Mouse (Mus musculus) heart, adult 2 months (tissue): ENCODE measurements around the gene Col25a1.

Experiments used
- CTCF ChIP-seq: fragments of 200-600 bp; IDR thresholded peaks from 2 replicates; pipeline ENCODE4 v1.8.1; 2022; ENCODE audit warnings: antibody characterized with exemption, mild to moderate bottlenecking, moderate library complexity
- EP300 ChIP-seq: fragments of 200-500 bp; IDR thresholded peaks from 2 replicates; pipeline ENCODE4 v1.6.1; 2011; ENCODE audit warnings: low read depth, low read length, control low read depth; ENCODE audit not compliant: insufficient read depth
- POLR2A ChIP-seq: fragments of 200-500 bp; IDR thresholded peaks from 2 replicates; pipeline ENCODE4 v1.6.1; 2011; ENCODE audit warnings: mild to moderate bottlenecking, low read depth, low read length, control low read depth; ENCODE audit not compliant: insufficient read depth

DNA sequence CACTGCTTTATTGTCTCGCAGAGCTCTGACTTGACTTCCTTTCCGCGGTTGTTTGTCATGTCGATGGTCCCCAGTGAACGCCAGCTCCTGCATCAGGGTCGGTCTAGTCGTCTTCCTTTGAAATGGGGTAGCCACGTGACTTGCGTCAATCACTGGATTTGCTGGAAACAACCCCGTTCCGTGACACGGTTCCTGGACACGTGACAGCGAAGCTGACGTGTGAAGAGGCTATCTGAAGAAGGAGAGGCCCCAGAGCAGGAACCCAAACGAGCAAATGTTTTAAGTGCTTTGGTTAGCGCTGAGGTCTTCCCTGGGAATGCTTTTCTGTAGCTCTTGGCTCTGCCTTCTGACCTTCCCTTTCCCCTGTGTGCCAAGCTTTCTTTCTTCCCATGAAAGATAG is 41.5 kb downstream of the Col25a1 start:
- TF ChIP-seq POLR2A: no peak
- no peak for TF ChIP-seq CTCF
- no peak for TF ChIP-seq EP300
